Mouse (Mus musculus): ENCODE results near the gene Tbx1. TPM values are rescaled to one million over a fixed set of nuclear protein-coding genes. Genes with fewer than 3 reads are reported as not detected.

Tbx1 gene
- polyA plus RNA-seq, 1 experiment from 2014 or later, result 0.93 TPM

GRCm38 (mm10) chr16:18623751-18624540 is 33.5 kb upstream of the Tbx1 start:
- WGBS, result 78% methylated on average over 15 of the region's 15 CpGs
- Histone ChIP-seq H3K4me1 (replicated peaks; ENCODE audit: control insufficient read depth, insufficient read depth, low read length) (peaks cover 17% of the 10 kb centered on the region), H3K4me3 (ENCODE audit: low read depth, low read length) (no peak overlapping the region), H3K27ac (ENCODE audit: low read depth, low read length) (no peak overlapping the region), H3K9ac (ENCODE audit: low read depth, low read length) (no peak overlapping the region), H3K9me3 (ENCODE audit: control insufficient read depth) (no peaks in the 10 kb centered on the region), H3K4me2 (replicated peaks; ENCODE audit: low read depth) (no peak overlapping the region), H3K36me3 (ENCODE audit: control insufficient read depth, insufficient read depth) (peaks cover 38% of the 10 kb centered on the region), H3K27me3 (replicated peaks; ENCODE audit: control insufficient read depth, insufficient read depth, low read length) (peaks cover 44% of the 10 kb centered on the region)
- TF ChIP-seq CTCF (IDR thresholded peaks at IDR 0.05; ENCODE audit: low read depth), result no peak
- ATAC-seq, result no peak

DNA sequence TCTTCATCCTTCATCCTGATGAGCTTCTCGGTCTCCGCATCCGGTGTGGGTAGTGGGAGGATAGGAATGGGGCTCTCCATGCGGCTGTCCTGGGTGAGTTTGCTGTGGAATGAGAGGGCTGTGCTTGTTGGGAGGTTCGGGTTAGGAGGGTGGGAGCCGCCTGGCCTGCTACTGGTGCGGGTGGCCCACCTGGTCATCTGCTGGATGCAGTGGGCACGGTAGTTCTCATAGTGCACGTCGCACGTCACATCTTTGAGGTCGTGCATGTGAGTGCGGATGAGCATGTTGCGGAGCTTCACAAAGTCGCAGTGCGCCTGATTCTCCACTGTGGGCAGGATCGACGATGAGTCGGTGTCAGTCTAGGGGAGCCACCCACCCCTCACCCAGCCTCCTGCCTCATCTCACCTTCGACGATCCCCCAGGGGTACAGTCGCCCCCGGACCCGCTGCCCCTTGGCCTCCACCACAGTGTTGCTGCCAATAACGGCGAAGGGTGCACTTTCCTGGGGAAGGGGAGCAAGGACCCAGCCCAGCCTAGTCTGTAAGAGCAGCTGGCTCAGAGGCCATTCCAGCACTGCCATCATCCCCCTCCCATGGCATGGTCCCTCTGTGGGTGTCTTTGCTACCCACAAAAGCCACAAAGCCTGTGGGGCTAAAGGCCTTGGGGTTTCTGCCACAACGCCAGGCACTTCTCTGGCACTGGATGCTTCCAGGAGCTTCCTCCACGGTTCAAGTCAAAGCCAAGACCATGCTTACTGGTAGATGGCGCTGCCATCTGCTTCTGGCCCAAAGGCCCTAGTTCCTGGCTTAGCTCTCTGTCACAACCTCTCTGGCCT is 32.7 kb upstream of the Tbx1 start:
- ATAC-seq, result no peak
- 73% methylated on average over 29 of the region's 29 CpGs for WGBS
- peaks cover 44% of the 10 kb centered on the region for H3K27me3 ChIP-seq (replicated peaks; ENCODE audit: control insufficient read depth, insufficient read depth, low read length)

DNA sequence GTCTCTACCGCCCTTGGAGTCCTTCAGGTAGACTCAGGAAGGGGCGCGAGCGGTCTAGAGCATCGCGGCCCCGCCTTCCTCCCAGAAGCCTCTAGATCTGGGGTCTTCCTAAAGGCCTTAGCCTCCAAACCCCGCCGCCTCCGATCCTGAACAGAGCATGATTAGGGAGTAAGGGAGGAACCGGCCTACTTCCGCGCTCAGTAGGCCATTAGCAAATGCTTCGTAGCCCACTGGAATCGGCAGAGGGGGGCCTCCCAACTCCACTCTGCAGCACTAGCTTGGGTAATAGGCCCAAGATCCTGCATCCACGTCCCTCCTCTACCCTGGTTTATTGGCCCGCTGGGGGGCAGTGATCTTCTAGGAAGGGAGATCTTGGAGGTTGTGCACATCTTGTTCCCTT is 31.5 kb upstream of the Tbx1 start, which contains the start of gene Gp1bb:
Gene Gp1bb, minus strand, starts transcription at position 385 of the 400 bp plus-strand sequence.
- no peak within 1 kb of the TSS for H3K9ac ChIP-seq (ENCODE audit: low read depth, low read length)
- no peak for TF ChIP-seq CTCF (IDR thresholded peaks at IDR 0.05; ENCODE audit: low read depth)
- peaks cover 38% of the 10 kb centered on the region for H3K36me3 ChIP-seq (ENCODE audit: control insufficient read depth, insufficient read depth)
- no peak for ATAC-seq
- 48% methylated on average over 17 of the region's 17 CpGs for WGBS
- no peak within 1 kb of the TSS for H3K27ac ChIP-seq (ENCODE audit: low read depth, low read length)
- peak within 1 kb of the TSS; percentile 74 for H3K4me2 ChIP-seq (replicated peaks; ENCODE audit: low read depth)
- H3K9me3 ChIP-seq (ENCODE audit: control insufficient read depth), result no peaks in the 10 kb centered on the region
- H3K4me3 ChIP-seq (ENCODE audit: low read depth, low read length), result peak within 1 kb of the TSS; percentile 37; the same call in 1 of the 2 replicates
- H3K27me3 ChIP-seq (replicated peaks; ENCODE audit: control insufficient read depth, insufficient read depth, low read length), result peaks cover 44% of the 10 kb centered on the region
- H3K4me1 ChIP-seq (replicated peaks; ENCODE audit: control insufficient read depth, insufficient read depth, low read length), result peaks cover 4% of the 10 kb centered on the region; the same call in 1 of the 2 replicates

More for the DNA sequence above, 32.7 kb upstream of the Tbx1 start:
- H3K4me1 ChIP-seq (replicated peaks; ENCODE audit: control insufficient read depth, insufficient read depth, low read length), result peaks cover 12% of the 10 kb centered on the region
- TF ChIP-seq CTCF (IDR thresholded peaks at IDR 0.05; ENCODE audit: low read depth), result peak; percentile 36
- no peak overlapping the region for H3K9ac ChIP-seq (ENCODE audit: low read depth, low read length)
- no peak overlapping the region for H3K27ac ChIP-seq (ENCODE audit: low read depth, low read length)
- peaks cover 38% of the 10 kb centered on the region for H3K36me3 ChIP-seq (ENCODE audit: control insufficient read depth, insufficient read depth)
- H3K9me3 ChIP-seq (ENCODE audit: control insufficient read depth), result no peaks in the 10 kb centered on the region
- no peak overlapping the region for H3K4me2 ChIP-seq (replicated peaks; ENCODE audit: low read depth)
- H3K4me3 ChIP-seq (ENCODE audit: low read depth, low read length), result no peak overlapping the region

DNA sequence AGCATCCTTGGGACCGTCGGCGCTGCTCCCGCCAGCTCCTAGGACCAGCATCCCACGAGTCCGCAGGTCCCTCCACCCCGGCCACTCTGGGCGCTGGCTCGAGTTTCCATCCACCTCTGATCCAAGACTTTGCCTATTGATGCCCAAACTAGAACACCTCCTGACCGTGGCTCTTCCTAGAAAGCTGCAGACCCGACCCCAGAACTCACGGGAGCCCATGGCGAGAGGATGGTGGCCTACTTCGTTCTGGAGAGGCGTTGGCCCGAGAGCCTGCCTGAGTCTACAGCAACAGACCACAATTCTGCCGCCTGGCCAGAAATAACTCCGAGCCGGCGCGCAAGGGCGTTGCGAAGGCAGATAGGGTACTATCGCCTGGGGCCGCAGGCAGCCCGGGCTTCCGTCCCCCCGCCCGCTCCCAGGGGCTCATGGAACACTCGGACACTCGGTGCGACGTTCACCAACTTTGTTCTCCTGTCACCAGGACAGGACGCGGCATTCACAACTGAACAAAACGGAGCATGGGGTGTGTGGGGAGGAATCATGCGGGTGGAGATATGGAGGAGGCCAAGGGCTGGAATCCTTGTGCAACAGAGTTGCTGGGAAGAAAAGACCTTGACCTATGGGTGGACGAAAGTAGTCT is 31.0 kb upstream of the Tbx1 start:
- Histone ChIP-seq H3K4me3 (ENCODE audit: low read depth, low read length) (peak overlapping the region; percentile 37), H3K36me3 (ENCODE audit: control insufficient read depth, insufficient read depth) (peaks cover 38% of the 10 kb centered on the region), H3K27me3 (replicated peaks; ENCODE audit: control insufficient read depth, insufficient read depth, low read length) (peaks cover 44% of the 10 kb centered on the region), H3K9me3 (ENCODE audit: control insufficient read depth) (no peaks in the 10 kb centered on the region), H3K4me1 (replicated peaks; ENCODE audit: control insufficient read depth, insufficient read depth, low read length) (no peaks in the 10 kb centered on the region; the same call in 1 of the 2 replicates), H3K9ac (ENCODE audit: low read depth, low read length) (no peak overlapping the region), H3K4me2 (replicated peaks; ENCODE audit: low read depth) (peak overlapping the region; percentile 74), H3K27ac (ENCODE audit: low read depth, low read length) (no peak overlapping the region)
- ATAC-seq, result no peak
- TF ChIP-seq CTCF (IDR thresholded peaks at IDR 0.05; ENCODE audit: low read depth), result no peak
- 27% methylated on average over 38 of the region's 38 CpGs for WGBS

GRCm38 (mm10) chr16:18620601-18621361 is 30.3 kb upstream of the Tbx1 start:
- no peaks in the 10 kb centered on the region; the same call in 1 of the 2 replicates for H3K4me1 ChIP-seq (replicated peaks; ENCODE audit: control insufficient read depth, insufficient read depth, low read length)
- H3K4me2 ChIP-seq (replicated peaks; ENCODE audit: low read depth), result peak overlapping the region; percentile 74
- WGBS, result 7% methylated on average over 72 of the region's 74 CpGs
- no peak for TF ChIP-seq CTCF (IDR thresholded peaks at IDR 0.05; ENCODE audit: low read depth)
- H3K27me3 ChIP-seq (replicated peaks; ENCODE audit: control insufficient read depth, insufficient read depth, low read length), result peaks cover 44% of the 10 kb centered on the region
- ATAC-seq, result 0 out of 2 replicates have a peak, but pooled peaks have one; percentile 1
- H3K36me3 ChIP-seq (ENCODE audit: control insufficient read depth, insufficient read depth), result peaks cover 38% of the 10 kb centered on the region
- no peak overlapping the region for H3K27ac ChIP-seq (ENCODE audit: low read depth, low read length)
- H3K9ac ChIP-seq (ENCODE audit: low read depth, low read length), result no peak overlapping the region
- no peaks in the 10 kb centered on the region for H3K9me3 ChIP-seq (ENCODE audit: control insufficient read depth)
- H3K4me3 ChIP-seq (ENCODE audit: low read depth, low read length), result peak overlapping the region; percentile 37

Data from intestine, postnatal 0 days (tissue).